In genomic region chr14:96962426-96963073, GRCm38 (mm10) we compare ENCODE assay signal across 9 mouse cellular contexts.
DNase-seq lines count a peak whose midpoint lies in the region; ATAC-seq and TF ChIP-seq lines count a peak whose summit lies in the region.
"Had no signal": no experiment of that assay in that cellular context is flagged by ENCODE, and none has a peak within 500 bp of the region (broad histone marks: within the 10 kb centered on the region; RNA-seq: fewer than 3 reads in every experiment).

No protein-coding gene starts in this region.

- peak; percentile 58; the same call in 1 of the 2 replicates for ATAC-seq in midbrain, embryonic 14.5 days (ENCODE audit: low FRiP score, low TSS enrichment)
- ATAC-seq in inflammation-experienced regulatory T-cells, adult 6 months = no peak

- no peak overlapping the region for H3K4me3 ChIP-seq in ES-E14 (ENCODE audit: insufficient read depth in 1 of 2, low read depth in 1 of 2, low read length in 2 of 2, poor library complexity in 1 of 2, severe bottlenecking in 1 of 2)
- no peak overlapping the region for H3K4me3 ChIP-seq in midbrain, embryonic 14.5 days (replicated peaks; ENCODE audit: low read depth, low read length)
- H3K4me3 ChIP-seq: neural tube, embryonic 15.5 days had no signal

- H3K9ac ChIP-seq in ES-E14 (ENCODE audit: insufficient read depth, low read depth, low read length, poor library complexity, severe bottlenecking) = no peak overlapping the region
- no peak overlapping the region for H3K9ac ChIP-seq in midbrain, embryonic 14.5 days (replicated peaks; ENCODE audit: low read length)
- H3K9ac ChIP-seq: neural tube, embryonic 15.5 days had no signal

- DNase-seq in kidney, adult 9 months = peak; percentile 14
- no peak for DNase-seq in kidney, adult 8-10 months
- DNase-seq in ES-E14 (ENCODE audit: low read depth, low spot score) = peak; percentile 7
- DNase-seq in brain, embryonic 14.5 days (ENCODE audit: low read depth) = peak; percentile 80
- peak; percentile 83 for DNase-seq in midbrain, embryonic 14.5 days
- DNase-seq in thymus, postnatal 4 days = no peak
- DNase-seq: kidney, postnatal 4 days had no signal

- H3K36me3 ChIP-seq in ES-E14 (ENCODE audit: control insufficient read depth, insufficient read depth, low read length, poor library complexity, severe bottlenecking) = no peaks in the 10 kb centered on the region
- no peaks in the 10 kb centered on the region for H3K36me3 ChIP-seq in midbrain, embryonic 14.5 days (ENCODE audit: control insufficient read depth, insufficient read depth, low read length)
- H3K36me3 ChIP-seq: neural tube, embryonic 15.5 days had no signal

- no peak overlapping the region for H3K27ac ChIP-seq in ES-E14 (ENCODE audit: insufficient read depth, low read depth, low read length, poor library complexity, severe bottlenecking)
- H3K27ac ChIP-seq in midbrain, embryonic 14.5 days (replicated peaks; ENCODE audit: low read depth, low read length) = no peak overlapping the region
- H3K27ac ChIP-seq: neural tube, embryonic 15.5 days had no signal

- TF ChIP-seq POLR2A in brain, embryonic 14.5 days (IDR thresholded peaks at IDR 0.05; ENCODE audit: borderline replicate concordance, extremely low read depth, insufficient read depth, insufficient read length, poor library complexity, severe bottlenecking) = no peak

- H3K4me2 ChIP-seq in midbrain, embryonic 14.5 days (ENCODE audit: low read length) = no peak overlapping the region
- H3K4me2 ChIP-seq: neural tube, embryonic 15.5 days had no signal

- TF ChIP-seq CTCF in brain, embryonic 14.5 days (IDR thresholded peaks at IDR 0.05; ENCODE audit: borderline replicate concordance, extremely low read depth, insufficient read depth, insufficient read length) = peak; percentile 46; the same call in 1 of the 2 replicates

- WGBS in midbrain, embryonic 14.5 days = 17% methylated on average over 8 of the region's 8 CpGs

- H3K27me3 ChIP-seq in midbrain, embryonic 14.5 days (ENCODE audit: control insufficient read depth, insufficient read depth, low read length) = no peaks in the 10 kb centered on the region
- H3K27me3 ChIP-seq: neural tube, embryonic 15.5 days had no signal

- H3K9me3 ChIP-seq in ES-E14 (ENCODE audit: control insufficient read depth, insufficient read depth, low read depth, low read length) = no peaks in the 10 kb centered on the region
- no peaks in the 10 kb centered on the region for H3K9me3 ChIP-seq in midbrain, embryonic 14.5 days (ENCODE audit: control insufficient read depth, low read length)
- H3K9me3 ChIP-seq: neural tube, embryonic 15.5 days had no signal

- no peaks in the 10 kb centered on the region for H3K4me1 ChIP-seq in ES-E14 (ENCODE audit: control insufficient read depth in 2 of 2, insufficient read depth in 2 of 2, low read length in 2 of 2, poor library complexity in 1 of 2)
- no peaks in the 10 kb centered on the region for H3K4me1 ChIP-seq in midbrain, embryonic 14.5 days (ENCODE audit: control insufficient read depth, insufficient read depth, low read length)
- H3K4me1 ChIP-seq: neural tube, embryonic 15.5 days had no signal

- in situ Hi-C loops in ES-E14 (cut with MboI; ENCODE audit: low sequenced_read_pairs in 2 of 2, unreplicated experiment in 2 of 2) = no loop called here

TF ChIP-seq in ES-E14, 5 proteins besides CTCF, POLR2A, EP300 and RAD21:
- TF ChIP-seq ZC3H11A (IDR thresholded peaks at IDR 0.05; ENCODE audit: borderline replicate concordance, low read depth, low read length) (no peak), ZNF384 (IDR thresholded peaks at IDR 0.05; ENCODE audit: low read depth, low read length) (no peak), MAFK (IDR thresholded peaks at IDR 0.05; ENCODE audit: insufficient read depth, low read depth, low read length) (no peak), CHD2 (IDR thresholded peaks at IDR 0.05; ENCODE audit: low read depth, low read length) (no peak), HCFC1 (IDR thresholded peaks at IDR 0.05; ENCODE audit: borderline replicate concordance, insufficient read depth, low read length) (no peak)

Comparison
In these comparisons a context has a peak if more than half of its experiments do, and no peak if none do; other contexts are left out.
1. DNase-seq: peak in kidney, adult 9 months (single experiment), ES-E14 (single experiment), brain, embryonic 14.5 days (single experiment) and midbrain, embryonic 14.5 days (single experiment); none in kidney, adult 8-10 months (0 of 2) and thymus, postnatal 4 days (single experiment).